Mouse (Mus musculus): ENCODE data around the gene Dnm1. TPM values are rescaled to one million over a fixed set of nuclear protein-coding genes. Genes with fewer than 3 reads are reported as not detected.

Dnm1 gene
- total and polyA plus RNA-seq, 2 experiments from 2014 or later, result 107 to 170 TPM

DNA sequence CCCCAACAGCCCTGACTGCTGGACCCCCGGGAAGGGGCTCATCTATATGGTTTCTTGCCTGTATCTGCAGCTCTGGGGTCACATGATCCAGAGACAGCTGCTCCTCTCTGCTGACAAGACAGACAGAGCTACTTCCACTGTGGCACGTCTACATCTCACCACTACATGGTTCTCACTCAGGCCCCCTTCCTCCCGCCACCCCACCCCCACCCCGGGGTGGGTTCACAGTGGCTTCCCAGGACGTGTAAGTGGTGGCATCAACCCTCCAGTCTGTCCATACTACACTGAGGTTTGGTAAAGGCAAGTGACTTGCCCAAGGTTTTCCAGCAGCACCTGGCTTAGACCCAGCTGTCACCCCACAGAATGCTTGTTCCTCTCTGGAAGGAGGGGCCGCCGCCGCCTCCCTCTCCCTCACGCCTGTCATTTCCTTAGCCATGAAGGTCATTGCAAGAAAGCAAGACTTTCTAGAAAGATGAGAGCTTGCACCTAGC is 1.6 kb downstream of the Dnm1 start:
- Histone ChIP-seq H3K4me1 (ENCODE audit: insufficient read depth, low read length) (peaks cover 5% of the 10 kb centered on the region; the same call in 1 of the 2 replicates), H3K9me3 (ENCODE audit: low read length) (no peaks in the 10 kb centered on the region), H3K4me3 (ENCODE audit: low read depth, low read length) (peak overlapping the region; percentile 82), H3K4me2 (ENCODE audit: low read depth, low read length, poor library complexity, severe bottlenecking) (peak overlapping the region; percentile 71), H3K27ac (ENCODE audit: low read depth, low read length) (peak overlapping the region; percentile 96), H3K36me3 (ENCODE audit: insufficient read depth, low read length) (peaks cover 6% of the 10 kb centered on the region; the same call in 1 of the 2 replicates), H3K27me3 (ENCODE audit: insufficient read depth, low read length) (no peaks in the 10 kb centered on the region), H3K9ac (replicated peaks; ENCODE audit: low read length, poor library complexity, severe bottlenecking) (peak overlapping the region; percentile 92)
- no peak for ATAC-seq (ENCODE audit: low FRiP score)
- TF ChIP-seq CTCF (IDR thresholded peaks at IDR 0.05), result no peak
- DNase-seq (ENCODE audit: low spot score), result no peak
- WGBS, result 51% methylated on average over 9 of the region's 9 CpGs

DNA sequence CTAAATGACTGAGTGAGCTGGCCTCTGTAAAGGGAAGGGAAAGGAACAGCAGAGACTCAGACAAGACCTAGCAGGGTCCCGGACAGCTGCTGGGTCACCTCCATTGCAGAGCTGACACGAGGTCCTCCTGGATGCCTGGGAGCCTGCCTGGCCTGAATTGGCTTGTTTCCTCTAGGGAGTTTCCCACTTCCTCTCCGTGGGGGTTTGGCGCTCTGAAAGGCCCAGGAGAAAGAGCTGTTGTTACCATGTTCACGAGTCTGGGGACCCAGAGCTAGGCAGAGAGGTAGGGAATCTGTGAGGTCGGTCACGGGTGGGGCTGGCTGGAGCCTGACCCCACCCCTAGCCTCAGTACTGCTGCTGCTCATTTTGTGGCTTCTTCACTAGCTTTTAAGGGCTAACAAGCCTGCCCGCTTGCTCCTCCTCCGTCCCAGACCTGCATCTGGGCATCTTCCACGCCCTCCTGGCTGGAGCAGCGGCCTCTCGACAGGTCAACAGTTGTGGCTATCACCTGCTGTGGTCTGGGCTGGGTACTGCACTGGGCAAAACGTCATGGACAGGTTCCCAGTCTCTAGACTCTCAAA is 2.6 kb downstream of the Dnm1 start:
- peak overlapping the region; percentile 34; the same call in 1 of the 2 replicates for H3K9ac ChIP-seq (replicated peaks; ENCODE audit: low read length, poor library complexity, severe bottlenecking)
- 50% methylated on average over 13 of the region's 13 CpGs for WGBS
- H3K27ac ChIP-seq (ENCODE audit: low read depth, low read length), result no peak overlapping the region
- no peak for DNase-seq (ENCODE audit: low spot score)
- peak overlapping the region; percentile 82; the same call in 1 of the 2 replicates for H3K4me3 ChIP-seq (ENCODE audit: low read depth, low read length)
- TF ChIP-seq CTCF (IDR thresholded peaks at IDR 0.05), result no peak
- H3K9me3 ChIP-seq (ENCODE audit: low read length), result no peaks in the 10 kb centered on the region
- no peaks in the 10 kb centered on the region for H3K27me3 ChIP-seq (ENCODE audit: insufficient read depth, low read length)
- peak overlapping the region; percentile 71 for H3K4me2 ChIP-seq (ENCODE audit: low read depth, low read length, poor library complexity, severe bottlenecking)
- peaks cover 5% of the 10 kb centered on the region; the same call in 1 of the 2 replicates for H3K4me1 ChIP-seq (ENCODE audit: insufficient read depth, low read length)
- no peak for ATAC-seq (ENCODE audit: low FRiP score)
- H3K36me3 ChIP-seq (ENCODE audit: insufficient read depth, low read length), result peaks cover 6% of the 10 kb centered on the region; the same call in 1 of the 2 replicates

DNA sequence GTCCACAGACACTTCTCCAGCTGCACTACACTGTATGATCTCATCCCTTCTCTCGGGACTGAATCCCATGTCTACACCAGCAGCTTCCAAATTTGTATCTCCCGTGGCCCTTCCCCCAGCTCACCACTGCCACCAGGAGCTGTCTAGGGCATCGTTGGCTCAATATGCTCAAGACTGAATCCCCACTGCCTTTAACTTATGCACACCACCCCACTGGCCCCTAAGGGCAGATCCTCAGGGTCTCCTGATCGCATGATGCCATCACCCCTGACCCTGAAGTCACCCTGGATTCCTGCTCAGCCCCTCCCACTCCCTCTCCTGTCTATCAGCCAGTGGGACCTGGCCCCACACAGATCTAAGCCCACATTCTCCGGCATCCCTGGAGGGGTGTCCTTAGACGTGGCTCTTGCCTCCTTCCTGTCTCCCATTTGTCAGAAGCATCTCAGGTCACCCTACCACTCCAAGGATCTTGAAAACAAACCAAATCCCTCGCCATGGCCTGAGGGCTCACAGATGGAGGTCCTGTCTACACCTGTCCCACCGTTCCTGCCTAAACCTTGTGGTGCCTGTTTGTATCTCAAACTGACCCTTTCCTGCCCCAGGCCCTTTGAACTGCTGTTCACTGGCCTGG is 3.4 kb downstream of the Dnm1 start:
- no peak for TF ChIP-seq CTCF (IDR thresholded peaks at IDR 0.05)
- DNase-seq (ENCODE audit: low spot score), result no peak
- H3K4me2 ChIP-seq (ENCODE audit: low read depth, low read length, poor library complexity, severe bottlenecking), result no peak overlapping the region
- H3K27me3 ChIP-seq (ENCODE audit: insufficient read depth, low read length), result no peaks in the 10 kb centered on the region
- peaks cover 5% of the 10 kb centered on the region; the same call in 1 of the 2 replicates for H3K4me1 ChIP-seq (ENCODE audit: insufficient read depth, low read length)
- H3K27ac ChIP-seq (ENCODE audit: low read depth, low read length), result no peak overlapping the region
- 0 out of 2 replicates have a peak overlapping the region, but pooled peaks have one; percentile 19 for H3K9ac ChIP-seq (replicated peaks; ENCODE audit: low read length, poor library complexity, severe bottlenecking)
- 65% methylated on average over 8 of the region's 8 CpGs for WGBS
- peaks cover 6% of the 10 kb centered on the region; the same call in 1 of the 2 replicates for H3K36me3 ChIP-seq (ENCODE audit: insufficient read depth, low read length)
- no peak for ATAC-seq (ENCODE audit: low FRiP score)
- no peaks in the 10 kb centered on the region for H3K9me3 ChIP-seq (ENCODE audit: low read length)
- H3K4me3 ChIP-seq (ENCODE audit: low read depth, low read length), result no peak overlapping the region

DNA sequence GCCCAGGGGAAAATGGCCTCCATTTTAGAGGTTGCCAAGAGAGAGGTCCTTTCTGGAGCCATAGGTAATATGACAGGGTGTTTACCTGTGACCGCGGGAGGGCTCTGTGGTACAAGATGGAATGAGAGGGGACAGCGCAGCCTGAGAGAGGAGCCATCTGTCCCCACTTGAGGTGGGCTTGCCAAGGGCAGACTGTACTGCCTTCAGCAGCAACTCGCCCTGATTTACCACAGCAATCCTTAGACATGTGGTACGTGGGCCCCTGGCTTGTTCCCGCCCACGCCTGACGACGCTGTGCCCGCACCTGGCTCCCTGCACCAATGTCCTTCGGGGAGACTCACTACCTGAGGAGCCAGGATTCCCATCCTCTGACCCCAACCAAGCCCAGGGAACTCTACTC is 4.8 kb downstream of the Dnm1 start:
- ATAC-seq (ENCODE audit: low FRiP score) (no peak), DNase-seq (ENCODE audit: low spot score) (no peak)
- 87% methylated on average over 11 of the region's 11 CpGs for WGBS
- Histone ChIP-seq H3K27me3 (ENCODE audit: insufficient read depth, low read length) (no peaks in the 10 kb centered on the region), H3K9me3 (ENCODE audit: low read length) (no peaks in the 10 kb centered on the region), H3K36me3 (ENCODE audit: insufficient read depth, low read length) (peaks cover 13% of the 10 kb centered on the region; the same call in 1 of the 2 replicates), H3K4me1 (ENCODE audit: insufficient read depth, low read length) (peaks cover 5% of the 10 kb centered on the region; the same call in 1 of the 2 replicates), H3K9ac (replicated peaks; ENCODE audit: low read length, poor library complexity, severe bottlenecking) (no peak overlapping the region), H3K27ac (ENCODE audit: low read depth, low read length) (no peak overlapping the region), H3K4me3 (ENCODE audit: low read depth, low read length) (no peak overlapping the region), H3K4me2 (ENCODE audit: low read depth, low read length, poor library complexity, severe bottlenecking) (no peak overlapping the region)
- no peak for TF ChIP-seq CTCF (IDR thresholded peaks at IDR 0.05)

DNA sequence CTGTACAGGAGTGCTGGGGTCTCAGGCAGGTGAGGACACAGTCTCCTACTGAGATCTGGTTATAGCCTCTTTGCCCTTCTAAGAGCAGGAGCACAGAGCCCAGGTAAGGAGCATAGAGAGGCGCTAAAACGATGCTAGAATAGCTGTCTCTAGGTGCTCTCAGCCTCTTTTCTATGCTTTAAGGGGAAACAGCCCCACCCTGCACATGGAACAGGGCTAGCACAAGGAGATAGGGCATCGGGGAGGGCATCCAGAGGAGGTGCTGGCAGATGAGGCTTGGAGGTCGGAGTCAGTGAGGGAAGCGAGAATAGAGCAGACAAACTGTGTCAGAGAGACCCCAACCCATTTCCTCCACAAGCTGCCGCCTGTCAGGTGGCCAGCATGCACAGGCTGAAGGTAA is 6.1 kb downstream of the Dnm1 start:
- no peak overlapping the region for H3K4me2 ChIP-seq (ENCODE audit: low read depth, low read length, poor library complexity, severe bottlenecking)
- DNase-seq (ENCODE audit: low spot score) (no peak), ATAC-seq (ENCODE audit: low FRiP score) (no peak)
- H3K4me1 ChIP-seq (ENCODE audit: insufficient read depth, low read length), result peaks cover 11% of the 10 kb centered on the region; the same call in 1 of the 2 replicates
- no peaks in the 10 kb centered on the region for H3K27me3 ChIP-seq (ENCODE audit: insufficient read depth, low read length)
- H3K4me3 ChIP-seq (ENCODE audit: low read depth, low read length), result no peak overlapping the region
- H3K9me3 ChIP-seq (ENCODE audit: low read length), result no peaks in the 10 kb centered on the region
- H3K27ac ChIP-seq (ENCODE audit: low read depth, low read length), result no peak overlapping the region
- no peak for TF ChIP-seq CTCF (IDR thresholded peaks at IDR 0.05)
- H3K36me3 ChIP-seq (ENCODE audit: insufficient read depth, low read length), result peaks cover 13% of the 10 kb centered on the region; the same call in 1 of the 2 replicates
- H3K9ac ChIP-seq (replicated peaks; ENCODE audit: low read length, poor library complexity, severe bottlenecking), result no peak overlapping the region
- 81% methylated on average over 6 of the region's 6 CpGs for WGBS

All from midbrain, postnatal 0 days (tissue).